Mouse (Mus musculus): ENCODE data around the gene Chil4.

DNA sequence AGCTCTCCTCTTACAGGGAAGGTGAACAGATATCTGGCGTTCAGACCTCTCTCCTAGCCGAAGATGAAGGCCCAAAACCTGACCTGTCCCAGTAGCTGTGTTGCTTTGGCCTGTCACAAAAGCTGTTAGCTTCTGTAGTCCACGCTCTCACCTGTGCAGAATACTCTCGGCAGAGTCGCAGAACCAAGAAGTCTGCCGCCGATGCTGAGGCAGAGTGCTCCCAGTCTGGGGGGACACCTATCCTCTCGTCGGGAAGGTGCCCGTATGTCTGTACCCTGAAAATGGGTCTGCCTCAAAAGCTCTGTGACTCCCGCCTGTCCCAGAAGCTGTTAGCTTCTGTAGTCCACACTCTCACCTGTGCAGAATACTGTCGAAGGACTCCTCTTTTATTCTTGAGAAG, 23.8 kb downstream of the Chil4 start:
- no peak for TF ChIP-seq CTCF (IDR thresholded peaks at IDR 0.05; ENCODE audit: borderline replicate concordance, control insufficient read depth, extremely low read depth, insufficient read depth, low read length, poor library complexity)
- TF ChIP-seq POLR2A (IDR thresholded peaks at IDR 0.05; ENCODE audit: control insufficient read depth, extremely low read depth, insufficient read depth, low read length, poor library complexity): no peak
